Mouse (Mus musculus): ENCODE measurements at regions not wholly inside any gene's neighbourhood (a gene's known extent, or its start where the extent isn't known, plus 50 kb on each side); places are given as distances from the start of the nearest gene placed in this dataset.

DNA sequence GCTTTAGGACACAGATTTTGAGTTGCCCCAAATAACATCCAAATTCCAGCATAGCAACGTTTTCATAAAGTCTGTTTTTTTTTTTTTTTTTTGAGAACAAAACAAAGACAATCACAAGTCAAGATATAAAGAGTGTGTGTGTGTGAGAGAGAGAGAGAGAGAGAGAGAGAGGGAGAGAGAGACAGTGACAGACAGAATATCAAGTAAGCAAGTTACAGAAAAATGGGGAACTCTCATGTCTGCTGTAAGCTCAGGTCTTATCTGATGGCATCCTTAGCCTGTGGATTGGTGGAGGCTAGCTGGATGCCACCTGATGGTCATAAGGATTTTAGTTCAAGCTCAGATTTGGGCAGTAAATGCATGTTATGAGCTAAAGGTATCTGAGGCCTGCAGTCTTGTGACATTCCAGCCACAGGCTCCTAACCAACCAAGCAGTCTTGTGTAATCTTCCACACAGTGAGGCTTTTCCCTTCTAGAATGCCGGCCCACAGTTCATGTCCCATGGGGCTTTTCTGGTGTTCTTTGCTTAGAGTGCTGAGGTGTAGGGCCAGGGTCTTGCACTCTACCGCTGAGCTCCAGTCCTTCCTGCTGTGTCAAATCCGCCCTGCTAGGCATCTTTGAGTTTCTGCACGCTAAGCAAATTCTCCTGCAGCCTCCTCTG lies 64.8 kb upstream of the Zfp706 start:
- no peaks in the 10 kb centered on the region for H3K36me3 ChIP-seq (ENCODE audit: control insufficient read depth, insufficient read depth, low read length)
- no peaks in the 10 kb centered on the region for H3K27me3 ChIP-seq (ENCODE audit: control insufficient read depth, insufficient read depth, low read length)
- no peak overlapping the region for H3K4me3 ChIP-seq (ENCODE audit: low read depth, low read length)
- no peaks in the 10 kb centered on the region for H3K4me1 ChIP-seq (ENCODE audit: control insufficient read depth, insufficient read depth, low read length)
- no peak overlapping the region for H3K27ac ChIP-seq (ENCODE audit: low read length)
- no peak for ATAC-seq (ENCODE audit: insufficient number of reproducible peaks, insufficient read depth, low FRiP score, low read depth)
- H3K9me3 ChIP-seq (ENCODE audit: control insufficient read depth, low read depth, low read length), result no peaks in the 10 kb centered on the region
- H3K4me2 ChIP-seq (replicated peaks; ENCODE audit: low read depth, low read length), result no peak overlapping the region
- H3K9ac ChIP-seq (replicated peaks; ENCODE audit: low read depth, low read length), result no peak overlapping the region
- 80% methylated on average over 5 of the region's 5 CpGs for WGBS

GRCm38 (mm10) chr15:37070188-37070587 lies 62.6 kb upstream of the Zfp706 start:
- no peak overlapping the region for H3K27ac ChIP-seq (ENCODE audit: low read length)
- no peak overlapping the region for H3K4me2 ChIP-seq (replicated peaks; ENCODE audit: low read depth, low read length)
- no peaks in the 10 kb centered on the region for H3K4me1 ChIP-seq (ENCODE audit: control insufficient read depth, insufficient read depth, low read length)
- 54% methylated on average over 3 of the region's 3 CpGs for WGBS
- H3K9me3 ChIP-seq (ENCODE audit: control insufficient read depth, low read depth, low read length), result no peaks in the 10 kb centered on the region
- no peak overlapping the region for H3K9ac ChIP-seq (replicated peaks; ENCODE audit: low read depth, low read length)
- no peaks in the 10 kb centered on the region for H3K36me3 ChIP-seq (ENCODE audit: control insufficient read depth, insufficient read depth, low read length)
- ATAC-seq (ENCODE audit: insufficient number of reproducible peaks, insufficient read depth, low FRiP score, low read depth), result no peak
- no peaks in the 10 kb centered on the region for H3K27me3 ChIP-seq (ENCODE audit: control insufficient read depth, insufficient read depth, low read length)
- no peak overlapping the region for H3K4me3 ChIP-seq (ENCODE audit: low read depth, low read length)

GRCm38 (mm10) chr15:37067326-37067725 lies 59.8 kb upstream of the Zfp706 start:
- Histone ChIP-seq H3K9me3 (ENCODE audit: control insufficient read depth, low read depth, low read length) (no peaks in the 10 kb centered on the region), H3K27me3 (ENCODE audit: control insufficient read depth, insufficient read depth, low read length) (no peaks in the 10 kb centered on the region), H3K4me3 (ENCODE audit: low read depth, low read length) (no peak overlapping the region), H3K4me2 (replicated peaks; ENCODE audit: low read depth, low read length) (no peak overlapping the region), H3K4me1 (ENCODE audit: control insufficient read depth, insufficient read depth, low read length) (no peaks in the 10 kb centered on the region), H3K36me3 (ENCODE audit: control insufficient read depth, insufficient read depth, low read length) (no peaks in the 10 kb centered on the region), H3K9ac (replicated peaks; ENCODE audit: low read depth, low read length) (no peak overlapping the region), H3K27ac (ENCODE audit: low read length) (no peak overlapping the region)
- 58% methylated on average over 4 of the region's 4 CpGs for WGBS
- no peak for ATAC-seq (ENCODE audit: insufficient number of reproducible peaks, insufficient read depth, low FRiP score, low read depth)

GRCm38 (mm10) chr15:37065926-37066550 lies 58.5 kb upstream of the Zfp706 start:
- no peak overlapping the region for H3K4me3 ChIP-seq (ENCODE audit: low read depth, low read length)
- WGBS, result 77% methylated on average over 9 of the region's 9 CpGs
- no peaks in the 10 kb centered on the region for H3K36me3 ChIP-seq (ENCODE audit: control insufficient read depth, insufficient read depth, low read length)
- H3K4me1 ChIP-seq (ENCODE audit: control insufficient read depth, insufficient read depth, low read length), result no peaks in the 10 kb centered on the region
- no peaks in the 10 kb centered on the region for H3K9me3 ChIP-seq (ENCODE audit: control insufficient read depth, low read depth, low read length)
- no peak overlapping the region for H3K27ac ChIP-seq (ENCODE audit: low read length)
- no peak overlapping the region for H3K9ac ChIP-seq (replicated peaks; ENCODE audit: low read depth, low read length)
- ATAC-seq (ENCODE audit: insufficient number of reproducible peaks, insufficient read depth, low FRiP score, low read depth), result no peak
- H3K27me3 ChIP-seq (ENCODE audit: control insufficient read depth, insufficient read depth, low read length), result no peaks in the 10 kb centered on the region
- H3K4me2 ChIP-seq (replicated peaks; ENCODE audit: low read depth, low read length), result no peak overlapping the region

GRCm38 (mm10) chr15:37065408-37065807 lies 57.8 kb upstream of the Zfp706 start:
- 87% methylated on average over 6 of the region's 6 CpGs for WGBS

GRCm38 (mm10) chr15:37063781-37064383 lies 56.3 kb upstream of the Zfp706 start:
- WGBS, result 80% methylated on average over 6 of the region's 6 CpGs
- ATAC-seq (ENCODE audit: insufficient number of reproducible peaks, insufficient read depth, low FRiP score, low read depth), result no peak
- H3K9me3 ChIP-seq (ENCODE audit: control insufficient read depth, low read depth, low read length), result no peaks in the 10 kb centered on the region
- no peak overlapping the region for H3K4me3 ChIP-seq (ENCODE audit: low read depth, low read length)
- H3K4me1 ChIP-seq (ENCODE audit: control insufficient read depth, insufficient read depth, low read length), result no peaks in the 10 kb centered on the region
- no peaks in the 10 kb centered on the region for H3K27me3 ChIP-seq (ENCODE audit: control insufficient read depth, insufficient read depth, low read length)
- H3K27ac ChIP-seq (ENCODE audit: low read length), result no peak overlapping the region
- no peaks in the 10 kb centered on the region for H3K36me3 ChIP-seq (ENCODE audit: control insufficient read depth, insufficient read depth, low read length)
- H3K9ac ChIP-seq (replicated peaks; ENCODE audit: low read depth, low read length), result no peak overlapping the region
- no peak overlapping the region for H3K4me2 ChIP-seq (replicated peaks; ENCODE audit: low read depth, low read length)

More at GRCm38 (mm10) chr15:37065408-37065807, 57.8 kb upstream of the Zfp706 start:
- no peak for ATAC-seq (ENCODE audit: insufficient number of reproducible peaks, insufficient read depth, low FRiP score, low read depth)
- no peaks in the 10 kb centered on the region for H3K27me3 ChIP-seq (ENCODE audit: control insufficient read depth, insufficient read depth, low read length)
- no peaks in the 10 kb centered on the region for H3K36me3 ChIP-seq (ENCODE audit: control insufficient read depth, insufficient read depth, low read length)
- H3K4me3 ChIP-seq (ENCODE audit: low read depth, low read length), result no peak overlapping the region
- H3K9ac ChIP-seq (replicated peaks; ENCODE audit: low read depth, low read length), result no peak overlapping the region
- H3K9me3 ChIP-seq (ENCODE audit: control insufficient read depth, low read depth, low read length), result no peaks in the 10 kb centered on the region
- no peak overlapping the region for H3K4me2 ChIP-seq (replicated peaks; ENCODE audit: low read depth, low read length)
- H3K4me1 ChIP-seq (ENCODE audit: control insufficient read depth, insufficient read depth, low read length), result no peaks in the 10 kb centered on the region
- H3K27ac ChIP-seq (ENCODE audit: low read length), result no peak overlapping the region

- H3K27me3 ChIP-seq (ENCODE audit: control insufficient read depth, insufficient read depth, low read length), result no peaks in the 10 kb centered on the region
- no peak overlapping the region for H3K9ac ChIP-seq (replicated peaks; ENCODE audit: low read depth, low read length)
- no peaks in the 10 kb centered on the region for H3K36me3 ChIP-seq (ENCODE audit: control insufficient read depth, insufficient read depth, low read length)
- no peaks in the 10 kb centered on the region for H3K4me1 ChIP-seq (ENCODE audit: control insufficient read depth, insufficient read depth, low read length)
- no peak overlapping the region for H3K4me2 ChIP-seq (replicated peaks; ENCODE audit: low read depth, low read length)
- H3K27ac ChIP-seq (ENCODE audit: low read length), result no peak overlapping the region
- no peak overlapping the region for H3K4me3 ChIP-seq (ENCODE audit: low read depth, low read length)
- 75% methylated on average over 7 of the region's 7 CpGs for WGBS
- ATAC-seq (ENCODE audit: insufficient number of reproducible peaks, insufficient read depth, low FRiP score, low read depth), result no peak
- no peaks in the 10 kb centered on the region for H3K9me3 ChIP-seq (ENCODE audit: control insufficient read depth, low read depth, low read length)
Observed at GRCm38 (mm10) chr15:37062585-37062984, 55.0 kb upstream of the Zfp706 start.

- Histone ChIP-seq H3K36me3 (ENCODE audit: control insufficient read depth, insufficient read depth, low read length) (no peaks in the 10 kb centered on the region), H3K4me3 (ENCODE audit: low read depth, low read length) (no peak overlapping the region), H3K9ac (replicated peaks; ENCODE audit: low read depth, low read length) (no peak overlapping the region), H3K4me1 (ENCODE audit: control insufficient read depth, insufficient read depth, low read length) (no peaks in the 10 kb centered on the region), H3K4me2 (replicated peaks; ENCODE audit: low read depth, low read length) (no peak overlapping the region), H3K27me3 (ENCODE audit: control insufficient read depth, insufficient read depth, low read length) (no peaks in the 10 kb centered on the region), H3K27ac (ENCODE audit: low read length) (no peak overlapping the region), H3K9me3 (ENCODE audit: control insufficient read depth, low read depth, low read length) (no peaks in the 10 kb centered on the region)
- WGBS, result 80% methylated on average over 6 of the region's 6 CpGs
- ATAC-seq (ENCODE audit: insufficient number of reproducible peaks, insufficient read depth, low FRiP score, low read depth), result no peak
Observed at GRCm38 (mm10) chr15:37061501-37061900, 53.9 kb upstream of the Zfp706 start.
